Mouse (Mus musculus): ENCODE results near the gene Rragc. TPM values are rescaled to one million over a fixed set of nuclear protein-coding genes. Genes with fewer than 3 reads are reported as not detected.
A peak's percentile ranks its signal among the peaks of the same experiment; 100 is the strongest.

Rragc gene
- polyA plus RNA-seq, 1 experiment = 63.8 TPM

DNA sequence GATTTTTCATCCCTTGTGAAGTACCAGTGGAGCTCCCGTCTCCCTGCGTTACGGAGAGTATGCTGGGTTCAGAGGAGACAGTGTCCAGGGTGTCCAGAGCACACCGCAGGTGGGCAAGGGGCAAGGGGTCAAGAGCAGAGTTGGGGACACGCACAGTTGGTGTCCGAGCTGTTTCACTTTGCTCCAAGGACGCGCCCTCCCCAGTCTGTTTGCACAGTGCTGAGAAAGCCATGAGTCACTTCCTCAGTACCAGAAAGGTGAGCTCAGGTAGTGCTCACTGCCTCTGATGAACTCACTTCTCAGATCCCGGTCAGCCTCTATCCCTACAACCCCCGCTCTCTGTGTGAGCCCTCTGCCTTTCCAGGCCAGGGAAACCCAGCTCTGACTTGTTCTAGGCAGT, 32.4 kb downstream of the Rragc start:
- Histone ChIP-seq H3K4me1 (ENCODE audit: control insufficient read depth, insufficient read depth, low read length) (no peaks in the 10 kb centered on the region), H3K27ac (ENCODE audit: insufficient read depth, low read depth, low read length) (no peak overlapping the region), H3K4me3 (ENCODE audit: insufficient read depth, low read depth, low read length) (no peak overlapping the region), H3K27me3 (replicated peaks; ENCODE audit: control insufficient read depth, insufficient read depth, low read length) (no peaks in the 10 kb centered on the region), H3K36me3 (ENCODE audit: control insufficient read depth, insufficient read depth, low read length) (no peaks in the 10 kb centered on the region)
- WGBS = 62% methylated on average over 10 of the region's 10 CpGs
- DNase-seq = no peak
- TF ChIP-seq POLR2A (IDR thresholded peaks at IDR 0.05; ENCODE audit: low read depth, low read length) = no peak
- TF ChIP-seq CTCF (conservative IDR thresholded peaks at IDR 0.05; ENCODE audit: insufficient read depth, insufficient read length, low read depth, low read length) = no peak

DNA sequence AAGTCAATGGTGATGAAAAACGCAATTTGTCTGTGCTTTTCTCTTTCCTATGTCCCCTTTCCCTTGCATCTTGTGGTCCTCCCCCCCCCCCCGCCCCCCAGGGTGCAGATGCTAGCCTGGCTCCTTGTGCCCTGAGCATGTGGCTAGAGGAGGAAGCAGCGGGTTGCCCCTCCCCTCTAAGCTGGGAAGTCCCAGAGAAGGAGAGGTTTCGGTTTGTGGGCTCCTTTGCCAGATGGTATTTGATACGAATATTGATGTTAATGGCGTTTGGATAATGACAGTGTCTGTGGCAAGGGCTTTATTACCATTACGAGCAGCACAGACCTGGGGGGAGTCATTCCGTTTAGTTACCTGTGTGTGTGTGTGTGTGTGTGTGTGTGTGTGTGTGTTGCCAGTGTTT, 34.8 kb downstream of the Rragc start:
- H3K36me3 ChIP-seq (ENCODE audit: control insufficient read depth, insufficient read depth, low read length) = no peaks in the 10 kb centered on the region
- DNase-seq = no peak
- WGBS = 42% methylated on average over 8 of the region's 8 CpGs
- H3K27ac ChIP-seq (ENCODE audit: insufficient read depth, low read depth, low read length) = no peak overlapping the region
- H3K27me3 ChIP-seq (replicated peaks; ENCODE audit: control insufficient read depth, insufficient read depth, low read length) = no peaks in the 10 kb centered on the region
- TF ChIP-seq CTCF (conservative IDR thresholded peaks at IDR 0.05; ENCODE audit: insufficient read depth, insufficient read length, low read depth, low read length) (no peak), POLR2A (IDR thresholded peaks at IDR 0.05; ENCODE audit: low read depth, low read length) (no peak)
- H3K4me3 ChIP-seq (ENCODE audit: insufficient read depth, low read depth, low read length) = no peak overlapping the region
- H3K4me1 ChIP-seq (ENCODE audit: control insufficient read depth, insufficient read depth, low read length) = no peaks in the 10 kb centered on the region

DNA sequence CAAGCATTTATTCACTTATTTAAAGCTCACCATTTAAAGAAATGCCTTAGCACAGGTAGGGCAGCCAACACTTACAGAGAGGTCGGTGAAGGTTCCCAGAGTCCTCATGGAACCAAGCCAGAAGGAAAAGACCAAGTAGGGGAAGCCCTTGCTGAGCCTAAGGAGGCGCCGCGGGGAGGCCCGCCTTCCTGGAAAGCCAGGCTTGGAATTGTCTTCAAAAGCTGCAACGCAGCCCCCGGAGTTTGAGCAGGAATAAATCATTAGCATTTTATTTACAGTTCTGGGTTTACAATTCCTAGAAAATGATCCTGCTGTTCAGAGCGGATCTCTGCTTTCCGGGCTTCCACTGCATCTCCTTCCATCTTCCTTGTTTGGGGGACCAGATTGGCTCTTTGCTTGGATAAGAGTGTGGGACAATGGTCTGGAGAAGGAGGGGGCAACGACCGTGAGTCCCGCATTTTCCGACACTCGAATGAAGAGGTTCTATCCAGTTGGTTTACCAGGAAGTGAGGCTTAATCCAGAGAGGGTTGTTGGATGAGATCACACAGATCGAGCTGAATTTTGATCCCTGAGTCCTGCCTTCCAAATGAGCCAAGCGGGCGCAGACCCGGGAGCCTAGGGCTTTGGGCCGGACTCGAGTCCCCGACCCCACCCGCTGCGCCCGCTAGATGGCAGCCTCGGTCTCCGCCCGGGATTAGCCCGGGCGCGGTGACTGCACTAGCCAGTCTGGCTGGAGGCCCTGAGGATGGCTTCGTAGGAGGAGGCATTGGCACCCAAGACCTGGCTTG, 39.7 kb downstream of the Rragc start:
- WGBS = 3% methylated on average over 31 of the region's 31 CpGs
- H3K4me1 ChIP-seq (ENCODE audit: control insufficient read depth, insufficient read depth, low read length) = no peaks in the 10 kb centered on the region
- H3K27ac ChIP-seq (ENCODE audit: insufficient read depth, low read depth, low read length) = no peak overlapping the region
- no peaks in the 10 kb centered on the region for H3K36me3 ChIP-seq (ENCODE audit: control insufficient read depth, insufficient read depth, low read length)
- H3K4me3 ChIP-seq (ENCODE audit: insufficient read depth, low read depth, low read length) = no peak overlapping the region
- peak; percentile 70 for TF ChIP-seq CTCF (conservative IDR thresholded peaks at IDR 0.05; ENCODE audit: insufficient read depth, insufficient read length, low read depth, low read length)
- TF ChIP-seq POLR2A (IDR thresholded peaks at IDR 0.05; ENCODE audit: low read depth, low read length) = no peak
- no peaks in the 10 kb centered on the region for H3K27me3 ChIP-seq (replicated peaks; ENCODE audit: control insufficient read depth, insufficient read depth, low read length)
- peak; percentile 75 for DNase-seq

DNA sequence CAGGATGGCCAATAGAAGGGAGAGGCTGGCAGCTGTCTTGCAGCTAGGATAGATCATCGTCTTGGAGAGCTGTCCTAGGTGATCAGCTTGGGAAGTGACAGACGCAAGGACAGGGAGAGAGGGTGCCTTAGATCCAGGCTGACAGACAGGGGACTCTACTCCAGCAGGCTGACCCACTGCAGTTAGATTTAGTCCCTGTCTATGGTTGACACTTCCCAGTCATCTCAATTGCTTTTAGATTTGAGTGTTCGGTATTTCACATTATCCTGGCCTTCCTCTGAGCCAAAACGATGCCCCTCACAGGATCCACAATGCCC, 40.2 kb downstream of the Rragc start:
- Histone ChIP-seq H3K27ac (ENCODE audit: insufficient read depth, low read depth, low read length) (no peak overlapping the region), H3K27me3 (replicated peaks; ENCODE audit: control insufficient read depth, insufficient read depth, low read length) (no peaks in the 10 kb centered on the region), H3K4me1 (ENCODE audit: control insufficient read depth, insufficient read depth, low read length) (no peaks in the 10 kb centered on the region), H3K4me3 (ENCODE audit: insufficient read depth, low read depth, low read length) (no peak overlapping the region), H3K36me3 (ENCODE audit: control insufficient read depth, insufficient read depth, low read length) (no peaks in the 10 kb centered on the region)
- TF ChIP-seq POLR2A (IDR thresholded peaks at IDR 0.05; ENCODE audit: low read depth, low read length) = no peak
- TF ChIP-seq CTCF (conservative IDR thresholded peaks at IDR 0.05; ENCODE audit: insufficient read depth, insufficient read length, low read depth, low read length) = no peak
- 62% methylated on average over 4 of the region's 4 CpGs for WGBS
- no peak for DNase-seq

DNA sequence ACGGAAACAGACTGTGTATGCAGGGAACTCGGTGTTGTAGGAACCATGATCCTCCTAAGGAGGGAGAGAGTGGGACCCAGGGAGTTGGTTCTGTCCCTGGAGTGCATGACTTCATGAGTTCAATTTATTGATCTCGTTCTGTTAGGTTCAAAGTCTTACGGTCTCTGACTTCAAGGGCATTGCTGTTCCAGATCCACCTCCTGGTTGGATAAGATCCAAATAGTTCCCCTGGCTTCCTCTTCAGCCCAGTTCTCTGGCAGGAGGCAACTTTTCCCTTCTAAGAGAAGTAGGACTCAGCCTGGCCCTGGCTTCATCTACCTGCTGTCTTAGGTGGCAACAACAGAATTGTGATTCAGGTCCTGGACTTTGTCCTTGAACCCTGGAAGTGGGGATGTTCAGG, 40.6 kb downstream of the Rragc start:
- Histone ChIP-seq H3K4me1 (ENCODE audit: control insufficient read depth, insufficient read depth, low read length) (no peaks in the 10 kb centered on the region), H3K36me3 (ENCODE audit: control insufficient read depth, insufficient read depth, low read length) (no peaks in the 10 kb centered on the region), H3K4me3 (ENCODE audit: insufficient read depth, low read depth, low read length) (no peak overlapping the region), H3K27me3 (replicated peaks; ENCODE audit: control insufficient read depth, insufficient read depth, low read length) (no peaks in the 10 kb centered on the region), H3K27ac (ENCODE audit: insufficient read depth, low read depth, low read length) (no peak overlapping the region)
- WGBS = 55% methylated on average over 4 of the region's 4 CpGs
- no peak for TF ChIP-seq POLR2A (IDR thresholded peaks at IDR 0.05; ENCODE audit: low read depth, low read length)
- TF ChIP-seq CTCF (conservative IDR thresholded peaks at IDR 0.05; ENCODE audit: insufficient read depth, insufficient read length, low read depth, low read length) = no peak
- DNase-seq = no peak

DNA sequence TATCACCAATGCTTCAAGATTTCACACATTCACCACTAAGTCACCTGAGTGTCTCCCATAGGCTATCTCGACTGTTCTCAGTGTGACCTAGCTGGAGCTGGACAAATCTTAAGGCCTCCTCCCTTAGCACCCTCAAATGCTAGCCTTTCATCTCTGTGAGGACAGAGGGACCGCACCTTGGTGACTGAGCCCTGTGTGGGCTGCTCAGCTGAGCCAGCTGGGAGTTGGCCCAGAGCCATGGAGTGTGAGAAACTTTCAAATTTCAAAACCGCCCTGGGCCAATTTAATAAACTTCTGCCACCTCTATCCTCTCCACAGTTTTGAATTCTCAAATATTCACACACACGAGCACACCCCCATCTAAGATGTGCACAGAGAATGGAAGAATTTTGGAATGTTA, 43.7 kb downstream of the Rragc start:
- H3K27ac ChIP-seq (ENCODE audit: insufficient read depth, low read depth, low read length) = no peak overlapping the region
- no peak for TF ChIP-seq CTCF (conservative IDR thresholded peaks at IDR 0.05; ENCODE audit: insufficient read depth, insufficient read length, low read depth, low read length)
- no peak for DNase-seq
- 52% methylated on average over 4 of the region's 4 CpGs for WGBS
- H3K27me3 ChIP-seq (replicated peaks; ENCODE audit: control insufficient read depth, insufficient read depth, low read length) = no peaks in the 10 kb centered on the region
- H3K4me1 ChIP-seq (ENCODE audit: control insufficient read depth, insufficient read depth, low read length) = no peaks in the 10 kb centered on the region
- H3K36me3 ChIP-seq (ENCODE audit: control insufficient read depth, insufficient read depth, low read length) = no peaks in the 10 kb centered on the region
- H3K4me3 ChIP-seq (ENCODE audit: insufficient read depth, low read depth, low read length) = no peak overlapping the region

DNA sequence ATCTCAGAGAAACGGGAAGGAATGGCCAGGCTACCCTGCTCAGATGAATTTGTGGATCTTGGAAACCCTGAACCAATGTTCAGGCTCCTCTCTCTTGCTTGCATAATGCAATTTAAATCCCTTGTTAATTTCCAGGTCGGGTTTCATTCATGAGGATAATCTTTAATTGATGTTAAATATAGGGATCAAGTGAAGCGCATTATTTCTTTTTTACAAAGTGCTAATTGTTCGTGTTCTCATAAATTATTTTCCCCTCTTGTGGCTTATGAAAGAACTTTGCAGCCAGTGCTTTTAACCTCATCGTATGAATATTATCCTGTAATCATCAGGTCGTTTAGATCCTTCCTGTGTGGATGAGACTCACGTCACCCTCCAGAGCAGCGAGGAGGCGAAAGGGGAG, 45.5 kb downstream of the Rragc start:
- WGBS = 50% methylated on average over 9 of the region's 9 CpGs
- no peak for DNase-seq
- no peaks in the 10 kb centered on the region for H3K27me3 ChIP-seq (replicated peaks; ENCODE audit: control insufficient read depth, insufficient read depth, low read length)
- no peaks in the 10 kb centered on the region for H3K36me3 ChIP-seq (ENCODE audit: control insufficient read depth, insufficient read depth, low read length)
- no peak overlapping the region for H3K27ac ChIP-seq (ENCODE audit: insufficient read depth, low read depth, low read length)
- no peak overlapping the region for H3K4me3 ChIP-seq (ENCODE audit: insufficient read depth, low read depth, low read length)
- no peaks in the 10 kb centered on the region for H3K4me1 ChIP-seq (ENCODE audit: control insufficient read depth, insufficient read depth, low read length)
- TF ChIP-seq POLR2A (IDR thresholded peaks at IDR 0.05; ENCODE audit: low read depth, low read length) (no peak), CTCF (conservative IDR thresholded peaks at IDR 0.05; ENCODE audit: insufficient read depth, insufficient read length, low read depth, low read length) (no peak)

All from kidney, adult 2 months (tissue).